Mouse (Mus musculus) lung, adult 2 months (tissue): ENCODE measurements at regions not wholly inside any gene's neighbourhood (a gene's known extent, or its start where the extent isn't known, plus 50 kb on each side); places are given as distances from the start of the nearest gene placed in this dataset.

Experiments
- CTCF ChIP-seq: fragments of 200-500 bp; IDR thresholded peaks from 2 replicates; pipeline ENCODE4 v1.5.1; 2011; ENCODE audit warnings: mild to moderate bottlenecking, low read length, control low read depth; ENCODE audit not compliant: insufficient read depth
- POLR2A ChIP-seq: fragments of 200-500 bp; IDR thresholded peaks from 2 replicates; pipeline ENCODE4 v1.6.1; 2011; ENCODE audit warnings: low read depth, mild to moderate bottlenecking, control low read depth, low read length, borderline replicate concordance; ENCODE audit errors: extremely low read depth

- TF ChIP-seq CTCF (no peak), POLR2A (no peak)
These were observed 177.5 kb upstream of the Elac2 start for GRCm38 (mm10) chr11:64801351-64801750.
